Mouse (Mus musculus): ENCODE measurements at regions not wholly inside any gene's neighbourhood (a gene's known extent, or its start where the extent isn't known, plus 50 kb on each side); places are given as distances from the start of the nearest gene placed in this dataset.
A peak's percentile ranks its signal among the peaks of the same experiment; 100 is the strongest.

- H3K27ac ChIP-seq (ENCODE audit: low read depth, low read length) = no peak overlapping the region
- no peaks in the 10 kb centered on the region for H3K27me3 ChIP-seq (replicated peaks; ENCODE audit: control insufficient read depth, insufficient read depth, low read length)
- H3K4me2 ChIP-seq (ENCODE audit: low read length) = no peak overlapping the region
- no peaks in the 10 kb centered on the region for H3K9me3 ChIP-seq (ENCODE audit: control insufficient read depth, low read length)
- 95% methylated on average over 2 of the region's 2 CpGs for WGBS
- ATAC-seq = no peak
- H3K9ac ChIP-seq (ENCODE audit: low read depth, low read length) = no peak overlapping the region
- no peaks in the 10 kb centered on the region for H3K36me3 ChIP-seq (ENCODE audit: control insufficient read depth, insufficient read depth, low read length)
- H3K4me1 ChIP-seq (ENCODE audit: control insufficient read depth, insufficient read depth, low read depth, low read length) = no peaks in the 10 kb centered on the region
- H3K4me3 ChIP-seq (ENCODE audit: low read length) = no peak overlapping the region
Observed at GRCm38 (mm10) chr12:16124906-16125305, 308.2 kb upstream of the Trib2 start.

DNA sequence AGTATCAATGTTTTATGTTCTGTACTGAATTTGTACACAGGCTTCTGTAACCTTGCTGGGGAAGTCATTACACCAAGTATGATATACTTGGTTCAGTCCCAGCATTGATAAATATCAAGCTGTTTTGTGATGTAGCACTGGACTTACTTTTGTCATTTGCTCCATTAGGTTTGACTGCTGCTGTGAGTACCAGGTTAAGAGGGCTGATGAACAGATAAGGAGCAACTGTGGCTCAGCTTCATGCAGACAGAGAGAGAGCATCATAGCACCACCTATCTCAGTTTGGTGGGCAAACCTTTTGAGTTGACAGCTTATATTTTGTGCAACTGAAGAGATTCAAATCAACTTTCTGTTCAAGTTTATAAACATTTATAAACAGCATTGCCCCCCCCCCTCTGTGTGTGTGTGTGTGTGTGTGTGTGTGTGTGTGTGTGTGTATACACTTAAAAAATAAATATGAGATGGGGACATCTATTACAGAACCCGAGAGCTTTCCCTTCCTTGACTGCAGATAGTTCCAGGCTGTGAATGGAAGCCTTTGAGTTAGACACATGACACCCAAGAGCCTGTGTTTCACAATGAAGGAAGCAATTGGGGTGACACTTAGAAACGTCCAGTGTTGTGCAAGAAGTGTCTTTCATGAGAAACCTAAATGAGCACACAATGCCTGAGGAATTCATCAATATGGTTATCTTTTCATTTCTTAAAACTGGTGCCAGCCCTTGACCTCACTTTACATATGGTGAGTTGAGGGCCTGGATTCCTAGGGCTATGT, 305.8 kb upstream of the Trib2 start:
- Histone ChIP-seq H3K4me3 (ENCODE audit: low read length) (no peak overlapping the region), H3K36me3 (ENCODE audit: control insufficient read depth, insufficient read depth, low read length) (no peaks in the 10 kb centered on the region), H3K4me2 (ENCODE audit: low read length) (no peak overlapping the region), H3K27ac (ENCODE audit: low read depth, low read length) (no peak overlapping the region), H3K9ac (ENCODE audit: low read depth, low read length) (no peak overlapping the region), H3K27me3 (replicated peaks; ENCODE audit: control insufficient read depth, insufficient read depth, low read length) (no peaks in the 10 kb centered on the region), H3K9me3 (ENCODE audit: control insufficient read depth, low read length) (no peaks in the 10 kb centered on the region), H3K4me1 (ENCODE audit: control insufficient read depth, insufficient read depth, low read depth, low read length) (no peaks in the 10 kb centered on the region)
- no peak for ATAC-seq
- 56% methylated on average over 2 of the region's 2 CpGs for WGBS

DNA sequence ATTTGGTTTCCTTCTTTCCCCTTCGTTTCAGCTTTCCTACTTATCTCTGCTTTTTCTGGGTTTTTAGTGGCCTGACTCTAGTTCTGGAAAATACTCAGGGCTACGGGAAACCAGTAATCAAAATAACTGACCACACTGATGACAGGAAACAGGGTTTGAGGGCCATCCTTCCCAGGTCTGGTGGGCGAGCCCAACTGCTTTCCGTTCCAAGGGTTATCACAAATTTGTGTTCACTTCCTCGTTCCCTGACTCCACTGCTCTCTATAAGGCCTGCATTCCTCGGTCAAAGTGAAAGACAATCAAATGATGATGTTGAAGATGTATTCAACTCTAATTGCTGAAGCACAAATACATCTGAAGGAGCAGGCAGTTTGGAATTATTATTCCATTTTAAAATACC, 305.1 kb upstream of the Trib2 start:
- H3K9ac ChIP-seq (ENCODE audit: low read depth, low read length) = no peak overlapping the region
- no peak for ATAC-seq
- H3K4me2 ChIP-seq (ENCODE audit: low read length) = no peak overlapping the region
- H3K27me3 ChIP-seq (replicated peaks; ENCODE audit: control insufficient read depth, insufficient read depth, low read length) = no peaks in the 10 kb centered on the region
- no peak overlapping the region for H3K27ac ChIP-seq (ENCODE audit: low read depth, low read length)
- H3K4me1 ChIP-seq (ENCODE audit: control insufficient read depth, insufficient read depth, low read depth, low read length) = no peaks in the 10 kb centered on the region
- no peaks in the 10 kb centered on the region for H3K9me3 ChIP-seq (ENCODE audit: control insufficient read depth, low read length)
- no peaks in the 10 kb centered on the region for H3K36me3 ChIP-seq (ENCODE audit: control insufficient read depth, insufficient read depth, low read length)
- no peak overlapping the region for H3K4me3 ChIP-seq (ENCODE audit: low read length)
- 87% methylated on average over 6 of the region's 6 CpGs for WGBS

- Histone ChIP-seq H3K9me3 (ENCODE audit: control insufficient read depth, low read length) (no peaks in the 10 kb centered on the region), H3K4me1 (ENCODE audit: control insufficient read depth, insufficient read depth, low read depth, low read length) (no peaks in the 10 kb centered on the region), H3K4me3 (ENCODE audit: low read length) (no peak overlapping the region), H3K27ac (ENCODE audit: low read depth, low read length) (no peak overlapping the region), H3K4me2 (ENCODE audit: low read length) (no peak overlapping the region), H3K27me3 (replicated peaks; ENCODE audit: control insufficient read depth, insufficient read depth, low read length) (no peaks in the 10 kb centered on the region), H3K9ac (ENCODE audit: low read depth, low read length) (no peak overlapping the region), H3K36me3 (ENCODE audit: control insufficient read depth, insufficient read depth, low read length) (no peaks in the 10 kb centered on the region)
- 0 out of 2 replicates have a peak, but pooled peaks have one; percentile 40 for ATAC-seq
Observed at GRCm38 (mm10) chr12:16118710-16119109, 302.0 kb upstream of the Trib2 start.

DNA sequence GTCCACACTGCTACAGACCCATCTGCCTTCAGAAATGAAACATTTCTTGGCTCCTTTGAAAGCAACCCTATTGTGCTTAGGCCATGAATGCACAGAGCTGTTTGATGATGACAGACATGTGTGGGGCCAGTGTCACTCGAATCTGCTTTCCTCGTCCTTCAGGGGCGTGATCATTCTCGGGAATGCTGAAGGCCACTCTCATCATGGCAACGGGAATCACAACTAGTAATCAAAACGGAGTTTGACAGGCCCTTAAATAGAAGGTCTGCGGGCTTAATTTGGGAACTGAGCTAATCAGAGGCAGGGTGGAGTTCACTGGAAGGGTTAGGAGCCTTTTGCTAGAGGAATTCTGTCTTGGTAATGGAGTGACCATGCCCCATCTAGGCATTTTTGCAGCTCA, 290.2 kb upstream of the Trib2 start:
- Histone ChIP-seq H3K4me2 (ENCODE audit: low read length) (no peak overlapping the region), H3K9ac (ENCODE audit: low read depth, low read length) (no peak overlapping the region), H3K36me3 (ENCODE audit: control insufficient read depth, insufficient read depth, low read length) (no peaks in the 10 kb centered on the region), H3K27me3 (replicated peaks; ENCODE audit: control insufficient read depth, insufficient read depth, low read length) (no peaks in the 10 kb centered on the region), H3K4me3 (ENCODE audit: low read length) (no peak overlapping the region), H3K9me3 (ENCODE audit: control insufficient read depth, low read length) (no peaks in the 10 kb centered on the region), H3K27ac (ENCODE audit: low read depth, low read length) (no peak overlapping the region), H3K4me1 (ENCODE audit: control insufficient read depth, insufficient read depth, low read depth, low read length) (no peaks in the 10 kb centered on the region)
- 66% methylated on average over 7 of the region's 7 CpGs for WGBS
- no peak for ATAC-seq

DNA sequence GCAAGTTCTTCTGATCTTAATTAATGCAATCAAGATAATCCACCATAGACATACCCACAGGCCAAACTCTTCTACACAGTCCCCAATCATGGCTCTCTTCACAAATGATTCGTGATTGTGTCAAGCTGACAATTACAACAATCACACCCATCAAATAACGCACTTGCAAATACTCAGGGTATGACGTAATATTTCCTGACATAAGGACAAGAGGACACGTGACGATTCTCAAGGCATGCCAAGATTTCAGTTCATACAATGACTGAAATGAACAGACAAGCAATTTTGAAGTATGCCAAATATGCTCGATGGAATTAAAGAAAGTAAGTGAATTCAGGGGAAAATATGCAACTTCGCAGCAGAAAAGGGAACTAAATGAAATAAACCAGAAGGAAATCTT, 282.1 kb upstream of the Trib2 start:
- ATAC-seq = no peak
- H3K9ac ChIP-seq (ENCODE audit: low read depth, low read length) = no peak overlapping the region
- 92% methylated on average over 7 of the region's 7 CpGs for WGBS
- no peaks in the 10 kb centered on the region for H3K27me3 ChIP-seq (replicated peaks; ENCODE audit: control insufficient read depth, insufficient read depth, low read length)
- no peaks in the 10 kb centered on the region for H3K36me3 ChIP-seq (ENCODE audit: control insufficient read depth, insufficient read depth, low read length)
- no peak overlapping the region for H3K27ac ChIP-seq (ENCODE audit: low read depth, low read length)
- H3K9me3 ChIP-seq (ENCODE audit: control insufficient read depth, low read length) = no peaks in the 10 kb centered on the region
- H3K4me1 ChIP-seq (ENCODE audit: control insufficient read depth, insufficient read depth, low read depth, low read length) = no peaks in the 10 kb centered on the region
- H3K4me2 ChIP-seq (ENCODE audit: low read length) = no peak overlapping the region
- no peak overlapping the region for H3K4me3 ChIP-seq (ENCODE audit: low read length)

- Histone ChIP-seq H3K4me3 (ENCODE audit: low read length) (no peak overlapping the region), H3K4me2 (ENCODE audit: low read length) (no peak overlapping the region), H3K9me3 (ENCODE audit: control insufficient read depth, low read length) (no peaks in the 10 kb centered on the region), H3K27me3 (replicated peaks; ENCODE audit: control insufficient read depth, insufficient read depth, low read length) (no peaks in the 10 kb centered on the region), H3K27ac (ENCODE audit: low read depth, low read length) (no peak overlapping the region), H3K9ac (ENCODE audit: low read depth, low read length) (no peak overlapping the region), H3K36me3 (ENCODE audit: control insufficient read depth, insufficient read depth, low read length) (no peaks in the 10 kb centered on the region), H3K4me1 (ENCODE audit: control insufficient read depth, insufficient read depth, low read depth, low read length) (peaks cover 2% of the 10 kb centered on the region; the same call in 1 of the 2 replicates)
- 83% methylated on average over 3 of the region's 3 CpGs for WGBS
- no peak for ATAC-seq
Observed at GRCm38 (mm10) chr12:16092643-16093042, 275.9 kb upstream of the Trib2 start.

GRCm38 (mm10) chr12:16091336-16091735, 274.6 kb upstream of the Trib2 start:
- Histone ChIP-seq H3K36me3 (ENCODE audit: control insufficient read depth, insufficient read depth, low read length) (no peaks in the 10 kb centered on the region), H3K9ac (ENCODE audit: low read depth, low read length) (no peak overlapping the region), H3K27me3 (replicated peaks; ENCODE audit: control insufficient read depth, insufficient read depth, low read length) (no peaks in the 10 kb centered on the region), H3K9me3 (ENCODE audit: control insufficient read depth, low read length) (no peaks in the 10 kb centered on the region), H3K4me2 (ENCODE audit: low read length) (no peak overlapping the region; the same call in 1 of the 2 replicates), H3K4me1 (ENCODE audit: control insufficient read depth, insufficient read depth, low read depth, low read length) (peaks cover 2% of the 10 kb centered on the region; the same call in 1 of the 2 replicates), H3K4me3 (ENCODE audit: low read length) (no peak overlapping the region), H3K27ac (ENCODE audit: low read depth, low read length) (no peak overlapping the region)
- 12% methylated on average over 6 of the region's 6 CpGs for WGBS
- peak; percentile 70 for ATAC-seq

GRCm38 (mm10) chr12:16083176-16083575, 266.5 kb upstream of the Trib2 start:
- no peak overlapping the region for H3K27ac ChIP-seq (ENCODE audit: low read depth, low read length)
- H3K27me3 ChIP-seq (replicated peaks; ENCODE audit: control insufficient read depth, insufficient read depth, low read length) = no peaks in the 10 kb centered on the region
- ATAC-seq = no peak
- H3K9me3 ChIP-seq (ENCODE audit: control insufficient read depth, low read length) = no peaks in the 10 kb centered on the region
- H3K4me3 ChIP-seq (ENCODE audit: low read length) = no peak overlapping the region
- no peaks in the 10 kb centered on the region for H3K4me1 ChIP-seq (ENCODE audit: control insufficient read depth, insufficient read depth, low read depth, low read length)
- no peak overlapping the region for H3K9ac ChIP-seq (ENCODE audit: low read depth, low read length)
- no peak overlapping the region for H3K4me2 ChIP-seq (ENCODE audit: low read length)
- 32% methylated on average over 1 of the region's 1 CpGs for WGBS
- no peaks in the 10 kb centered on the region for H3K36me3 ChIP-seq (ENCODE audit: control insufficient read depth, insufficient read depth, low read length)

All from hindbrain, embryonic 16.5 days (tissue).